Mouse (Mus musculus) megakaryocyte progenitor cell, adult 5-6 weeks (primary cell): ENCODE results near the gene Ugt8a. TPM values are rescaled to one million over a fixed set of nuclear protein-coding genes. Genes with fewer than 3 reads are reported as not detected.

Experiments
- ATAC-seq: replicated peaks from 2 replicates; pipeline ENCODE4 v1.8.0; 2016; ENCODE audit warnings: mild to moderate bottlenecking, moderate TSS enrichment, inconsistent platforms; ENCODE audit not compliant: poor library complexity
- total RNA-seq, 2 experiments: library from RNA; stranded (forward) in 1 of 2; stranded (reverse) in 1 of 2; fragments of 157-497, 149-512 nt in 1 of 2; fragments of 200-1000 nt in 1 of 2; gene quantifications; 2 replicates each; pipeline versions ENCODE4 v1.2.3 to v1.2.4; 2015 to 2017

Gene Ugt8a
- total RNA-seq, 2 experiments from 2014 or later: 0.10 to 0.62 TPM

DNA sequence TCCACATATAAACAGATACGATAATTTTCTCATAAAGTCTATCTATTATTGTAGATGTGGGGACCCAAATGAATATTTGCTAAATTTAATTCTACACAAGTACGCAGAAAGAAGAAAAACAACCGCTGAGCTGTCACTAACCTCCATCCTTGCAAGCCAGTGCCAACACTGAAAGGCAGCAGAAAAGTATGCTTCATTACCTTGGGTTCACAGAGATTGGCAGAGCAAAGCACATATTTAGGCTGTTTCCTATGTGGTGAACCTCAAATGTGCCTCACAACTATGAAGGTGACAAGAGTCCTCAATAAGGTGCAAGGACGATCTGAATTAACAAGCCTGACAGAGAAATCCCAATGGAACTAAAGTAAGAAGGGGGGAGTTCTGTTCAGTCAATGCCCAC is 64.0 kb downstream of the Ugt8a start:
- no peak for ATAC-seq

DNA sequence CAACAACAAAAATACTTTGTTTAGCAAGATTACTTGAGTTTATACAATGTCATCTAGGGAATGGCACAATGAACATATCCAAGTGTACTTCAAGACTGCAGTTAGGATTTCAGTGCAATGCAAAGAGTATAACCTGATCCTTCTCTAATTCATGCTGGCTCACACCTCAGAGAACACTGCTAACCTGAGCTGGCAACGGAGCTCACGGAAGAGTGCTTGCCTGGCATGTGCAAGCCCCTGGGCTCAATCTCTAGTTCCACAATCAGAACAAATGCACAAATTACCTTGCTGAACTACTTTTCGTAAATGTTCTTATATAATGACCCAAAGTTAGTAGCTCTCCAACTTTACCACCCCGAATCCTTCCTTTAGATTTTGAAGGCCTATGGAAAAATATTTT is 68.5 kb downstream of the Ugt8a start:
- ATAC-seq: no peak

DNA sequence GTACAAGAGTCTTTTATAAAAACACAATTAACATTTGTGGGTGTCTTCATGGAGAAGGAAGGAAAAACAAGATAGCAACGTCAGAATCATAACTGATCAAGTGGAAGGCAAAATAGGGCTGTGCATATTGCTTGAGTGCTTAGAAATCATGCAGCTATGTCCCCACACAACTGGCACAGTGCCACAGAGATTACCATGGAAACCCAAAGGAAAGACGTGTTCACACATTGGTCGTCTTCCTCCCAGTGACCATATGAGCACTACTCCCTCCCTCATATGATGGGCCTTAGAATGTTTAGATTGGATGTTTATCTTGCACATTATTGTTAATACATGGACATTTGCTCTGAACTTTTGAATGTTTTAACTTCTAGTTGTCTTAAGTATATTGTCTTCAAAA is 76.8 kb downstream of the Ugt8a start:
- ATAC-seq: no peak

DNA sequence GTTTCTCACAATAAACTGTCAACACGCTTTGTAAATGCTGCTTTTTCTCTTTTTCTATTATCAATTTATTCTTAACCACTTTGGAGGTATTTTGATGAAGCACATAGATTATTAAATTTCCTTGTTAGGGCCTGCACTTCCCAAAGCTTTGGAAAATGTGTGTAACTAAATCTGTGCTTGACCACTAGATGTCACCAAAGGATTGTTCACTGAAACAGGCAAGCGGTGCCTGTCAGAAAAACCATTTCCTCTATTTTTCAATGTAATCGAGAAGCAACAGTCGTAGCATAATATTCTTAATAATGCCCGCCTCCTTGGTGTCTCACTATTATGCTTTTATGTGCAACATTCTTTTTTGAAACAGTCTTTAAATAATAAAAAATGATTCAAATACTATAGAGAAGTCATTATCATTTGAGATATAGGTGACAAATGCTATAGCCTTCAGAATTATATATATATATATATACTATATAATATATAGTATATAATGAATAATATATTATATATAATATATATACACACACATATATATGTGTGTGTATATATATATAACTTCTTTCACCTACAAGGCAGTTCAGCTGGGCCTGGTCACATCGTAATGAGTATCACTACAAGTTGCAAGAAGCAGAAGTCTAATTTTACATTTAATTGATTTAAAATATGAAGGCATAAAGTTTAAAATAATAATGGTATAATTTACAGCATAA is 89.1 kb downstream of the Ugt8a start:
- peak; percentile 99 for ATAC-seq

DNA sequence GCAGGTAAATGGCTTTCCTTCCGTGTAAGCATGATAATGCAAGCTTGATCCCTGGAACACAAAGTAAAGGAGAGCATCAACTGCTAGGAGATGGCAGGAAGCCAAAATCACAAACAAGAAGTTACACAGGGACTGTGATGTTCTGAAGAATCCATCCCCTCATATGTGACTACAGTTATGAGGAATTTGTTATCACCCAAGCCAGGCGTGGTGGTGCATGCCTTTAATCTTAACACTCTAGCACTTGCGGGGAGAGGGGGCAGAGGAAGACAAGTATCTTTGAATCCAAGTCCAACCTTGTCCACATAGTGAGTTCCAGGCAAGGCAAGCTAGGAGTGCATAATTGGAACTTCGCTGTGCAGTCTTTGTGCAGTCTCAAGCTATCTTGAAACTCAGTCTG is 110.4 kb downstream of the Ugt8a start:
- no peak for ATAC-seq

- no peak for ATAC-seq
Measured at GRCm38 (mm10) chr3:125827256-125827655, 111.2 kb downstream of the Ugt8a start.

DNA sequence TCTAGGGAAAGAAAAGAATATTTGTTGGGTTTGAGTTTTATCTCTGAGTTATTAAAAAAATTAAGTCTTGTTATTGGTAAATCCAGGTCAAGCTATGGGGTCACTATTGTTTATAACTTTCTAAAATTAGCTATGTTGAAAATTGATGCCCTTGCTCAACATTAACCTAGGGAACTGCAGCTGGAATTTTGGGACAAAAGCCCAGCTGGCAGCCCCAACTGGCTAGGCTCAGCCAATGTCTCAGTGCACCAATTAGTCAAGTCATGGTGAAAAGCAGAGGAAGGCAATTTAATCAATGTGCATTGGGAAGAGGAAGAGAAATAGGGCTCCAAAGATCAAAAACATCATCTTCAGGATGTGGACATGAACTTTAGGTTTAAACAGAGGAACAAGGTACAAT is 118.7 kb downstream of the Ugt8a start:
- ATAC-seq: no peak
